ENCODE assay signal across 35 mouse cellular contexts in genomic region chrX:110700442-110700841, GRCm38 (mm10).
"Had no signal": no experiment of that assay in that cellular context is flagged by ENCODE, and none has a peak within 500 bp of the region (broad histone marks: within the 10 kb centered on the region; RNA-seq: fewer than 3 reads in every experiment).

No protein-coding gene starts in this region.

- ATAC-seq: hindbrain, embryonic 16.5 days; hindbrain, postnatal 0 days; inflammation-experienced regulatory T-cells, adult 6 months; intestine, embryonic 15.5 days; intestine, embryonic 16.5 days; intestine, postnatal 0 days had no signal

- H3K4me1 ChIP-seq: heart, embryonic 10.5 days; heart, embryonic 12.5 days; heart, embryonic 13.5 days; heart, embryonic 15.5 days; hindbrain, embryonic 10.5 days; hindbrain, embryonic 12.5 days; hindbrain, embryonic 13.5 days; hindbrain, embryonic 15.5 days; intestine, embryonic 15.5 days; kidney, embryonic 15.5 days had no signal

- H3K4me2 ChIP-seq: heart, embryonic 11.5 days; heart, embryonic 12.5 days; heart, embryonic 13.5 days; heart, embryonic 15.5 days; hindbrain, embryonic 12.5 days; hindbrain, embryonic 13.5 days; hindbrain, embryonic 14.5 days; hindbrain, embryonic 15.5 days; intestine, embryonic 15.5 days; kidney, embryonic 15.5 days had no signal

- H3K27ac ChIP-seq: heart, adult 2 months; heart, embryonic 10.5 days; heart, embryonic 13.5 days; heart, embryonic 15.5 days; hindbrain, embryonic 10.5 days; hindbrain, embryonic 12.5 days; hindbrain, embryonic 13.5 days; hindbrain, embryonic 14.5 days; hindbrain, embryonic 15.5 days; hindbrain, postnatal 0 days; intestine, embryonic 15.5 days; kidney, embryonic 15.5 days; kidney, postnatal 0 days; layer of hippocampus, adult 2 months had no signal

- H3K36me3 ChIP-seq: heart, embryonic 10.5 days; heart, embryonic 12.5 days; heart, embryonic 13.5 days; heart, embryonic 15.5 days; hindbrain, embryonic 10.5 days; hindbrain, embryonic 12.5 days; hindbrain, embryonic 13.5 days; hindbrain, embryonic 15.5 days; intestine, embryonic 15.5 days; kidney, embryonic 15.5 days had no signal

- H3K4me3 ChIP-seq: heart, adult 2 months; heart, embryonic 10.5 days; heart, embryonic 12.5 days; heart, embryonic 13.5 days; heart, embryonic 15.5 days; hindbrain, embryonic 10.5 days; hindbrain, embryonic 12.5 days; hindbrain, embryonic 13.5 days; hindbrain, embryonic 15.5 days; intestine, embryonic 15.5 days; kidney, embryonic 15.5 days; layer of hippocampus, adult 2 months had no signal

- DNase-seq: heart, adult 2 months; heart, postnatal 10 days; heart, postnatal 36 days; heart, postnatal 4 days; kidney, adult 11 months; kidney, adult 18-20 months; kidney, adult 2 months; kidney, adult 8-10 months; kidney, adult 9 months; kidney, postnatal 10 days; kidney, postnatal 14 days; kidney, postnatal 25 days; kidney, postnatal 36 days; kidney, postnatal 4 days; layer of hippocampus, adult 9-11 months; layer of hippocampus, postnatal 36 days had no signal

- H3K9me3 ChIP-seq: heart, embryonic 10.5 days; heart, embryonic 12.5 days; heart, embryonic 13.5 days; heart, embryonic 15.5 days; hindbrain, embryonic 10.5 days; hindbrain, embryonic 12.5 days; hindbrain, embryonic 13.5 days; hindbrain, embryonic 15.5 days; intestine, embryonic 15.5 days; kidney, embryonic 15.5 days had no signal

- H3K27me3 ChIP-seq: heart, embryonic 12.5 days; heart, embryonic 13.5 days; heart, embryonic 15.5 days; hindbrain, embryonic 12.5 days; hindbrain, embryonic 13.5 days; hindbrain, embryonic 15.5 days; intestine, embryonic 15.5 days; kidney, embryonic 15.5 days had no signal

- H3K9ac ChIP-seq: heart, embryonic 12.5 days; heart, embryonic 13.5 days; heart, embryonic 15.5 days; hindbrain, embryonic 12.5 days; hindbrain, embryonic 13.5 days; hindbrain, embryonic 14.5 days; hindbrain, embryonic 15.5 days; intestine, embryonic 15.5 days; kidney, embryonic 15.5 days had no signal
